Mouse (Mus musculus) lung, postnatal 4 days (tissue): ENCODE data around the gene Tomm40l.

Experiments
- DNase-seq, 2 experiments: peaks; one replicate each; pipeline ENCODE4 v3.0.0; 2021

Tomm40l gene

DNA sequence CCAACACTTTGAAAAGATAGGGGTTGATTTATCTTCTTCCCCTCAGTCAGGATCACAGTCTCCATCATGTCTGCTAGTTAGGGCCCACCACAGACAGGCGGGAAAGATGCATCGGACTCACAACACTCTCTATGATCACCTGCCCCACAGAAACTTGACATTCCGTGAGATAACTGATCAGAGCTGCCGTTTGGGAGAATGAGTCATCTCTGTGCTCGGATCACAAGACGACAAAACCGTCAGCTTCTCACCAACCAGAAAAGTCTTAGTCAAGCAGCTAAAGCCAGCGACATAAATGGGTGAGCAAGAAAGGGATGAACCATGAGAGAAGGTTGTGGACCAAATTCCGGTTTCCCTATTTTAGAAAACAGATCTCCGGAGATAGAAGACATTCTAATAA, 30.0 kb downstream of the Tomm40l start:
- DNase-seq: no peak

DNA sequence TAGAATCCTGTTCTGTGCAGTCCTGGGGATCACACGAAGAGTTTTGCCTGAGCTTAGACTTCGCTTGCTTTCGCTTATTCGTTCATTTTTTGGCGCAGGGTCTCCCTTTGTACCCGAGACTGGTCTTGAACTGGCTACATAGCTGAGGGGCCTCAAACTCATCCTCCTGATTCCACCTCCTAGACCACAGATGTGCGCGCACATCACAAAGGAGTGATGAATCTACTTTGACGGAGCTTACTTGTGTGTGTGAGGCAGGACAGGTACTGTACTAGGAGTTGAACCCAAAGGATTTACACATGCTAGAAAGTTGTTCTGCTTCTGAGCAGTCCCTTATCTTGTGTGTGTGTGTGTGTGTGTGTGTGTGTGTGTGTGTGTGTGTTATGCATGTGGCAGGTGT, 31.5 kb downstream of the Tomm40l start:
- DNase-seq: no peak

DNA sequence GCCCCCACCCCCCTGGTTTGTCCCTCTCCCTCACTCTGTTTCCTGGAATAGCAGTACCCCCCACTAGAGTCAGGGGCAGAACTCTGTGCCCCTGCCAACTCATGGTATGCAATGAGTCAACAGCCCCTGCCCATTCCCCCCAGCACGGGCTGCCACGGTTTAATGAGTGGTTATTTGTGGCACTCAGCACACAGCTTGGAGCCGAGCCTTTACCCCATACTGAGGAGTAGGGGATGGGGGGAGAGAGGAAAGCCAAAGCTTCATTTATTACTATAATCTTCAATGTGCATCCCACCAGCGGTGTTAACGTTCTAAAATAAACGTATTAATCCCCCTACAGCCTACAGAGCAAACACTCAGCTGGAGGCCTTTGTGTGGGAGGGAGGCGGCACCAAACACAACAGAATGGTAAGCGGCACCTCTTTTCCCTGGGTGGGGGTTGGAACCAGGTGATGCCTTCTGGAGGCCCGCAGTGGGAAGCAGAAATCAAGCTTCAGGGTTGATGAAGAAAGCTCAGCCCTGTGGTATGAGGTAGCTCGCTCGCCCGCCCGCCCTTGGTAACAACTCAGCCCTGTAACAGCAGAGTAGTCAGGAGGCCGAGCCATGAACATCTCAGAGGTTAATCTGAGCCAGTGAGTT, 32.7 kb downstream of the Tomm40l start:
- no peak for DNase-seq

DNA sequence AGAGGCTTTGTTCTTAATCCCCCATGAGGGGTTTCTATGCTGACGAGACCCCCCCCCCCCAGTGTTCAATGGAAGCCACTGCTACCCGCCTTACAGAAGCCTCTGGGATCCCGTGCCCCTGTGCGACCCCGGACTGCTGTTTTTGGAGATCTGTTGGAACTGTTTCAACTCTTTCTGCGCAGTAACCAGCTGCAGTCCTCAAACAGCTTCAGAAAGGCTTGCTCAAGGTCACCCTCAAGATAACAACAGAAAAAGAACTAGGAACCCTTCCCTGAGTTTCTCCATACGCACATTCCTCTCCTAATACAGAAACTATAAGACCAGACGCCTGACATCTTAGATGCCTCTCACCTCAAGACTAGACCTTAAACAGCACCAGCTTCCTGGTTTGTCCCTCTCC, 33.3 kb downstream of the Tomm40l start:
- DNase-seq: no peak

- no peak for DNase-seq
Measured at GRCm38 (mm10) chr1:171187851-171188700, 34.2 kb downstream of the Tomm40l start.

DNA sequence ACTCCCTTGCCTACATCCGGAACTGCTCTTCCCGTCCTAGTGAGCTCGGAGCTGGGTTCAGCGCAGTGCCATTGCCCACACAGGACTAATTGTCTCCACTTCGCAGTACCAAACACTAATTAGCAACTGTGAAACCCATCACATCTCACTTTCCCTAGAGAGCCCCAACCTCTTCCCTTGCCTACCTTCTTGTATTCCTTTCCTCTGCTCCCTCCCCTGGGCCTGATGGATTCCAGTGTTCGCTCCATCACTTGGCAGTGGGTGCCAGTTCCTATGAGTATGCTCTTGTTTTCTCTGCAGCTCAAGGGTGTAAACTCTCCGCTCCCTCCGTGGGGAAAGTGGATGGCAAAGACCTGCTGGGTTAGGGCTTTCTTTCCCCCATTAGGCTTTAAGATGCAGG, 36.7 kb downstream of the Tomm40l start:
- no peak for DNase-seq

DNA sequence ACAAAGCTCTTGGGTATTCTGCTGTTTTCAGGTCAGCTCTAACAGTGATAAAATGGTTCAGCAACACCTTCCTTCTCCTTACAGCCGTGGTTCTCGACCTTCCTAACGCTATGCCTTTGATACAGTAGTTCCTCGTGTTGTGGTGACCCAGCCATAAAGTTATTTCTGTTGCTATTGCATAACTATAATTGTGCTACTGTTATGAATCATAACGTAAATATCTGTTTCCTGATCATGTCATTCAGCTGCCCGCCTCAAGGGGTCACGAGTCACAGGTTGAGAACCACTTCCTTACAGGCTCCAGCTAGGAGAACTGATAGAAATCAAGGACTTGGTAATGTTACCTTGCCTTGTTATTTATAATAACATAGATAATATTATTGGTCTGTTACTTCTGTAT, 38.0 kb downstream of the Tomm40l start:
- peak; percentile 67 to 77 for DNase-seq

DNA sequence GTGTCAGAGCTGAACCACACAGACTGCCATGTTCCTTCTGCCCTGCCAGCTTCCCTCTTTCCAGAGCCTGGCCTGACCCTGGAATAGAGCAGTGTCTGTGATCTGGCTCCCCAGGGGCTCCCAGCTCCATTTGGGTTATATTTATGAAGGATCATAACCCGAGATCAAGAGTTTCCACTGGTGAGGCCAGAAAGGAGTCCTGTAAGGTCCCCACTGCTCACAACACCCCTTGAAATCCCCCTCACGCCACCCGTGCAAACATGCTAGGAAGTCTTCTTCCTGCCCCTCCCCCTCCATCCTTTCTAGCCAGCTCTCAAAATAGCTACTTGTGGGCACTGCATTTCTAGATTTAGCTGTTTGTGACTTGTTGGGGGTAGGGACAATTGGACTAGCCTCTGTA, 38.7 kb downstream of the Tomm40l start:
- peak in 1 of 2 experiments; percentile 18 for DNase-seq

GRCm38 (mm10) chr1:171183025-171183424, 39.3 kb downstream of the Tomm40l start:
- no peak for DNase-seq

GRCm38 (mm10) chr1:171179487-171180171, 42.7 kb downstream of the Tomm40l start:
- DNase-seq: no peak

- no peak for DNase-seq
Measured at GRCm38 (mm10) chr1:171172779-171173178, 49.5 kb downstream of the Tomm40l start.

DNA sequence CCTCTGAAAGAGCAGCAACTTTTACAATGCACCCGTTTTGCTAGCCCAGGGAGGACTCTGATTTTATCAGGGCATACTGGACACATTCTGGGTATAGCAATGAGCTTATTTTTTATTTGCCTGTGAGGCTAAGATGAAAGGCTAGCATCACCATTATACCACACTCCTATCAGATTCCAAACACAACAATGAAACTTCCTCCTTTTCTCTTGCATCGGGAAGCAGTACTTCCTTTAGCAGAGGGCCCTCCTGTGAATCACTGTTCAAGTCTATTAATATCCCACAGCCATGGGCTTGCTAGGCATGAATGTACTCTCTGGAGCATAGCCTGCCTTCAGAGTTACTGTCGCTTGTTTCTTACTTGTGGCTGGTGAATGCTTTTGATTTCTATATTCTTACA, 51.2 kb downstream of the Tomm40l start:
- DNase-seq: no peak

DNA sequence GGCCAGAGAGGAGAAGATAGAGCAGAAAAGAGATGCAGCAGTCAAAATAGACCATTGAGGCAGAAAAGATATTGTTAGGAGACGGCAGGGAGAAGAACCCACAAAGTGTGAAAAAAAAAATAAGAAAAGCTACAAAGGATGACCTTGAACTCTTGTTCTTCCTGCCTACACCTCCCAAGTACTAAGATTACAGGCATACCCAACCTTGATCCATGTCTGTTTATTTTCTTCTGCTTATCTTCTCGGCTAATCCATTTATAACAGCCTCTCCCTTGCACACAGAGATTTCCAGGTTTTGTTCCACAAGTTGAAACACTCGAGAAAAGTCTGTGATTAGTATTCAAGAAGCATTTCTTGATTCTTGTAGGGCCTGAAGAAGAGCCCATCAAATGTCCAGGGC, 52.4 kb downstream of the Tomm40l start:
- no peak for DNase-seq

DNA sequence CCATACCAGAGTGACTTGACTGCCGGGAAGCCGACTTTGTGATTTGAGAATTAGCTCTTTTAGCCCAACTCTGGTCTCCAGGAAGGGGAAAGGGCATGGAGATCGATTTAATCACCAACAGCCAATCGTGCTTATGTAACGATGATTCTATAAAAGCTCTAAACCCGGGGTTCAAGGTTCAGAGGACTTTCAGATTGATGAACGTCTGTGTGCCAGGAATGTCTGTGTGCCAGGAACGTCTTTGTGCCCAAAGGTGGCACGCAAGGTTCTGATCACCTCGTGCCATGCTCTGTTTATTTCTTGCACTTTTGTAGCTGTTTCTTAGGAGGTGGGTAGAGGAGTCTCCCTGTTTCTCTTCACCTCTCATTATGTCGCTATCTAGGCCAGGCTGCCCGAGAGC, 53.4 kb downstream of the Tomm40l start:
- DNase-seq: no peak
